Mouse (Mus musculus): ENCODE results near the gene Trmt1.

Trmt1 gene

GRCm38 (mm10) chr8:84659936-84660818 lies 25.9 kb upstream of the Trmt1 start:
- DNase-seq: peak; percentile 72 to 83

GRCm38 (mm10) chr8:84660819-84661457 lies 25.2 kb upstream of the Trmt1 start:
- DNase-seq: peak; percentile 84 to 87

DNA sequence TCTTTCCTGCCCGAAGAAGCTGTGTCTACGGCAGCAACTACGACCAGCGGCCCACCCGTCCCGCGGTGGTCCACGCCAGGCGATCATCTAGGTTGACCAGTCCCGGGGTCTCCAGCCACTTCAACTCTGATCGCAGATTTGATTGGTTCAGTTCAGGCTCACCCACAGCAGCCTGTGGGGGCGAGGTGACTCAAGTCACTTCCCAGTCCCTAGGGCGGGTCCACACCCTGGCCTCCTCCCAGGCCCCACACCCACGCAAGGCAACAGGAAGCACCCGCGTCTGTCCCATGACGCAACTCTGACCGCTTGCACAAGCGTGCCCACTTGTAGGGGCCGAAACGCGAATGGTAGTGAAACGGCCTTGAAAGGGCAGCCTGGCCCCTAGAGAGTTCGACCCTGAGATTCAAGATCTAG lies 24.6 kb upstream of the Trmt1 start:
- peak; percentile 81 to 90 for DNase-seq

DNA sequence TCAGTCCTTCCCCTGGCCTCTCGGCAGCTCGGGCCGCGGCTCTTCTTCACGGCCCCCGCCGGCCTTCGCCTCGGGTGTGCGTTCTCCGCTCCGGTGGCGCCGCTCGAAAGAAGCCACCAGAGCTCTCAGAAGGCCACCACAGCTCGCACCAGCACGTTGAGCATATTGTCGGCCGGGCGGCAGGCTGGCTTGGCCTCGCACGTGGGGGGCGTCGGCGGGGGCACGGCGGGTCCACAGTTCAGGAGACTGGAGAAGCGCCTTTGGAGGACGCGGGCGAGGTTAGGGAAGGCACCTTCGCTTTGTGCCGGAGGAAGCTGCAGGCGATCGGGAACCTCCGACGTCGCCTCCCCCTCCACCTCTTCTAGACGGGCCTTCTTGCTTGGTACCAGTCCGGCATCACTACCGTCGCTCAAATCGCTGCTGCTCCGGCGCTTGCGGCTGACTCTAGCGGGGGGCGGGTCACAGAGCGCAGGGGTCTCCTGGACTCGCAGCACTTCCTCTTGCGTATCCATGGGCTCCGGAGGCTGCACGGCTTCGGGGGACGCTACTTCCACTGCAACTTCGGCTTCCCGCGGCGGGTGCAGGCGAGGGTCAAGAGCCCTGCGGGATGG lies 24.0 kb upstream of the Trmt1 start:
- DNase-seq: peak; percentile 69 to 82

DNA sequence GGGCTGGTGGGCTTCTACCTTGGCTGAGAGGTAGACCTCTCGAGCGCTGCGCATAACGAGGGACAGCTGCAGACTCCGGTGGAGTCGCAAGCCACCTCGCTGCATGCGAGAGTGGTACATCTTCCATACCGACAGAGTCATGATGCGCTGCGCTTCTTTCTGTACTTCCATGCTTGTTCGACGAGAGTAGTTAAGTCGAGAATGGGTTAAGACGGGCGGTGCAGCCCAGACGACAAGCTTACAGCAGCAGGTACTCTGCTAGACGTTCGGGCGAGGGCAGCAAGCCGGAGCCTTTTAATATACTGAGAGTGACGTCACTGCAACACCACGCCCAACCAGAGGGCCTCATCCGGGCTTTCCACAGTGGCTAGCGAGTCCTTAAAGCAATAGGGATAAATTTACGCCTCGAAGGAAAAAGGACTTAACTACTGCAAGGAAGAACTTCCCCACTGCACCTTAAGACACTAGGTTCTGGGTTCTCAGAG lies 23.5 kb upstream of the Trmt1 start, which contains the start of gene Ier2:
TSS of gene Ier2 (minus strand) at position 272 of the 485 bp plus-strand sequence.
- DNase-seq: peak; percentile 93 to 95

- DNase-seq: peak; percentile 96 to 98
Observed at GRCm38 (mm10) chr8:84663483-84664327, 22.4 kb upstream of the Trmt1 start.

DNA sequence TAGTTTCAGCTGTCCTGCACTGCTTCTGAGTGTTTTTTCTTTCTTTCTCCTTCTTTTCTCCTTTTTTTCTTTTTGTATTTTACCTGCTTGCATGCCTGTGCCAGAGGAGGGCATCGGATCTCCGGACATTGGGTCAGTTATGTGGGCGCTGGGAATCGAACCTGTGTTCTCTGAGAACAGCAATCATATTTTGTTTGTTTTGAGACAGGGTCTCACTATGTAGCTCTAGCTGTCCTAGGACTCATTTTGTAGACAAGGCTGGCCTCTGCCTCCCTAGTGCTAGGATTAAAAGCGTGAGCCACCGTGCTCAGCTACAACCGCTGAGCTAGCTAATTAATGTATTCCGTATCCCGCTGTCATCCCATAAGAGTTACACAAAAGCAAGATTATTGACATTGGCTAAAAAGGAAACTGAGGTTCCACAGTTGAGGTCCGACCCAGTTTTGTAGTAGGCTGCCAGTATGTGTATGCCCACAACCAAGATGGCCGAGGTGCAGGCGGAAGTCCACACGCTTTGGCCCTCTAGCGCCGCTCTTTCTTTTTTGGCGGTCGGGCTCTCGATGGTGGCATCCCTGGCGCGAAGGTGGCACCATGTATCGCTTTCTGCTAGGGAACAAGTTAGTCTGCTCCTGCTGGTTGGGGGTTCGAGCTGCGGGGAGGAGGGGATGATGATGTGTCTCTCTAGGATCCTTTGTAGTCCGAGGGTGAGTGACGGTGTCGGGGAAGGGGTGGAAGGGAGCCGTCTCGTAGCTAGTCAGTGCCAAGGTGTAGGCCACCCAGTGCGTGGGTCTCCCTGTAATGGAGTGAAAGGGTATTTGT lies 21.3 kb upstream of the Trmt1 start:
- DNase-seq: peak; percentile 85 to 91

GRCm38 (mm10) chr8:84665385-84665893 lies 20.7 kb upstream of the Trmt1 start:
- no peak for DNase-seq

- DNase-seq: no peak
Observed at GRCm38 (mm10) chr8:84668081-84668480, 18.0 kb upstream of the Trmt1 start.

GRCm38 (mm10) chr8:84668731-84669485 lies 17.2 kb upstream of the Trmt1 start:
- no peak for DNase-seq

DNA sequence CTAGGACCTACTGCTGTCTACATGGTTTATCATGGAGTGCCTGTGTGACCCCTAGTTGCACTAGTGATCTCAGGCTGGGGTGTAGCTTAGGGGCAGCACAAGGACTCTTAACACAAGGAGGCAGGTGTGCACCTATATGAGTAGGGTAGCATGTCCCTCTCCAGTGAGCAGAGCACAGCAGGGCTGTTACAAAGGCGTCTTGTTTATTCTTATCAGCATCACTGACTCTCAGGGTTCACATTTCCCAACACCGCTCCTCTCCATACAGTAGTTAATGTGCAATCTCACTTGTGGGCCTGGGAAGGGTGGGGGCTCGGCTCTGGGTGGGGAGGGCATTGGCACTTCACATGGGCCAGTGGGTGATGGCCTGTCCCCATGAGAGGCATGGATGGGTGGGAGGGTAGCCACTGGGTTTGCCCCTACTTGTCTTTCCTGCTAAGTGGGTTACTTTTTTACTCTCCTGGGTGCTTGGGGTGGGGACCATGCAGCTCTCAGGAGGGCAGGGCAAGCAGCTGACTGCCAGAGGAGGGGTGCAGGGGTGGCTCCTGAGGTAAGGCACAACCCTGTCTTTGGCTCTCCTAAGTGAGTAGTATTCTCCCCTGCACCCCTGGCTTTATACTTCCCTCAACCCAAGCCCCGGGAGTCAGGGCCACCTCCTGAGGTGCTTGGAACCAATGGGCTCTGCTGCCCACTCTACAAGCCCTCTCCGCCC lies 15.7 kb upstream of the Trmt1 start:
- DNase-seq: peak; percentile 15 to 30

DNA sequence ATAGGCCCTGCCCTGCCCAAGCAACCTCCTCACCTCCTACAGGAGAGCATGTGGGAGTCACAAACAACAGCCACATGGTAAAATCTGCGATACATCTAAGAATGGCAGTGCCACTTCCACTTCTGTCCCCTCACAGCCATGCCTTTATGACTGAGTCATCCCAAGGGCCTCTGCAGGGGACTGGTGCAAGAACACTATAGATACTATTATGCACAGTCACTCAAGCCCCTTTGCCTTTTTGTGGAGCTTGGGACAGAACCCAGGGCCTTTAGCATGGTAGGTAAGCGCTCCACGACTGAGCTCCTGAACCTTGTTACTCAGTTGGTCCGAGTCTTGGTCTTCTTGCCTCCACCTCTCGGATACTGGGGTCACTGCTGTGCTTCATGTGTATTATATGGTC lies 8.8 kb upstream of the Trmt1 start:
- DNase-seq: no peak

DNA sequence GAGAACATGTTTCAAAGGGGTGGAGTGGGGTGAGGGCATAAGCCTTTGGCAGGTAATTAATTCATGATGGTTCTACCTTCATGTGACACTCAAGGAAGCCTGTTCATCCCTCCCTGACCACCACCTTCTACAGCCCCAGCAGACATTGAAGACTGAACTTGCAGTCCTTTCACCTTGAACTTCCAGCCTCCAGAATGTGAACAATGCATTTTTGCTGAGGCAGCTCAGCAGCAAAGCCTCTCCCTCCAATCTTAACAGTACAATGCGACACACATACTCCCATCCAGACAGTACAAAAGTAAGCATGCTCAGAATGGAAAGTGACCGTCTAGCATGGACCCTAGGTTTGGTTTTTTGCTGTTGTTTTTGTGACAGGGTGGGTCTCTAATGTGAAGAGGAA lies 4.6 kb upstream of the Trmt1 start:
- no peak for DNase-seq

GRCm38 (mm10) chr8:84682257-84682656 lies 3.9 kb upstream of the Trmt1 start:
- no peak for DNase-seq

- DNase-seq: no peak
Observed at GRCm38 (mm10) chr8:84684537-84684936, 1.6 kb upstream of the Trmt1 start.

- DNase-seq: peak; percentile 60 to 74
Observed at GRCm38 (mm10) chr8:84687003-84687704, 1.0 kb downstream of the Trmt1 start.

- DNase-seq: peak; percentile 93 to 96
Observed at GRCm38 (mm10) chr8:84687705-84688100, 1.6 kb downstream of the Trmt1 start, which contains the start of gene Nacc1. Gene Nacc1, minus strand, starts transcription at chr8:84687862.

DNA sequence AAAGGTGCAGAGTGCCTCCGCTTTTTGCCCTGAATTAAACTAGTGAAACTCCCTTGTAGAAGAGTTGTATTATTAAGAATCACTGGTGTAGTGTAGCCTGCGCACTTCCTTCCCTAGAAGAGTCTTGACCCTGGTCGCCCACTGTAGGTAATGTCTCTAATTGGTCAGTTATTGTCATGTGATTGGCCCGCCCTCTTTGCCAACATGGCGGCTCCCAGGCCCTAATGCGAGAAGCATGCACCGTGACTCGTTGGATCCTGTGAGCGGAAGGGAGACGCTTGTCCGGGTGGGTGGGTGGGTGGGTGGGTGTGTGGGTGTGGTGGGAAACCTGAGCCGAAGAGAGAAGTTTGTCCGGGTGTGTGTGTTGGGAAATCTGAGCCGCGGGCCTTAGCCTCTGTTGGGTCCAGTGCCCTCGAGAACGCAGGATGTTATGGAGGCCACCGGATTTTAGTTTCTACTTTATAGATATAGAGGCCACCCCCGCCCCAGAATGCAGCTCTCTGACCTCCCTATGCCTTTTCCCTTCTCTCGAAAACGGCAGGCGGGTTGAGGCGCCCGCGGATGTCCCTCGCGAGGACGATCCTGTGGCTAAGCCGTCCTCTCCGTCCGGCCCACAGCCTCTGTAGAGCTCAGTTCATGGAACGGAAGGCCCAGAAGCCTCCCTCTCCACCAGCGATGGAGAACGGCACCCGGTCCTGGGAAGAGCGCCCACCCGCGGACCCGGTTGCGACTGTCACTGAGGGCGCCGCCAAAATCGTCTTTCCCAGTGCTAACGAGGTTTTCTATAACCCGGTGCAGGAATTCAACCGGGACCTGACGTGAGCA lies 3.2 kb downstream of the Trmt1 start:
- DNase-seq: peak; percentile 88 to 92
